Comparison of ENCODE assay signal across 9 mouse cellular contexts in the genomic region with DNA sequence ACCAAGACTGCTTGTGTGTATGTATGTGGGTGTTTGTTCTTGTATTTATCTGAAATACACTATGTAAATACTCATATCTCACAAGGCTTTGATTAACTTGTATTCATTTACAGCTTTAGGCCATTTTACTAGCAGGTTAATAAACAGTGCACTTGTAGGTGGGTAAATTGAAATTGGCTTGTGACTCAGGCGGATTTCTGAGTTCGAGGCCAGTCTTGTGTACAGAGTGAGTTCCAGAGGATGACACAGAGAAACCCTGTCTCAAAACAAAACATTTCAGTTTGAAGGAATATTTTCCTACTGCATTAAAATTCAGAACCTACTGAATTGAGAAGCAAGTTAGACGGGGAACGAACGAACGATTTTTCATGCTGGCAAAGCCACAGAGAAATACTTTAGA. TPM values are rescaled to one million over a fixed set of nuclear protein-coding genes. Genes with fewer than 3 reads are reported as not detected.
DNase-seq lines count a peak whose midpoint lies in the region; ATAC-seq lines count a peak whose summit lies in the region.
"Had no signal": no experiment of that assay in that cellular context is flagged by ENCODE, and none has a peak within 500 bp of the region (broad histone marks: within the 10 kb centered on the region; RNA-seq: fewer than 3 reads in every experiment).

No protein-coding gene starts in this region.

- DNase-seq in heart, adult 18-20 months: no peak
- no peak for DNase-seq in spleen, postnatal 10 days (ENCODE audit: low spot score in 2 of 2)

- ATAC-seq in heart, embryonic 16.5 days (replicated peaks; ENCODE audit: extremely low read depth, insufficient read depth, low FRiP score): no peak
- no peak for ATAC-seq in embryonic facial prominence, embryonic 12.5 days (ENCODE audit: insufficient number of reproducible peaks, insufficient read depth, low FRiP score, low TSS enrichment)
- no peak for ATAC-seq in intestine, embryonic 15.5 days
- no peak for ATAC-seq in midbrain, embryonic 16.5 days
- no peak for ATAC-seq in activated CD4-positive, CD25-positive, alpha-beta regulatory T cell, adult 4 months
- no peak for ATAC-seq in inflammation-experienced regulatory T-cells, adult 6 months
- ATAC-seq: CD4-positive, CD25-positive, alpha-beta regulatory T cell, adult 4 months had no signal

- H3K4me1 ChIP-seq in heart, embryonic 16.5 days (ENCODE audit: control insufficient read depth, insufficient read depth, low read length): peaks cover 25% of the 10 kb centered on the region
- peaks cover 14% of the 10 kb centered on the region for H3K4me1 ChIP-seq in embryonic facial prominence, embryonic 12.5 days
- peaks cover 11% of the 10 kb centered on the region; the same call in 1 of the 2 replicates for H3K4me1 ChIP-seq in intestine, embryonic 15.5 days (replicated peaks)
- peaks cover 27% of the 10 kb centered on the region for H3K4me1 ChIP-seq in midbrain, embryonic 16.5 days (ENCODE audit: control insufficient read depth, insufficient read depth, low read length)

- H3K27ac ChIP-seq in heart, embryonic 16.5 days (ENCODE audit: low read length): no peak overlapping the region
- no peak overlapping the region for H3K27ac ChIP-seq in embryonic facial prominence, embryonic 12.5 days
- no peak overlapping the region for H3K27ac ChIP-seq in intestine, embryonic 15.5 days
- H3K27ac ChIP-seq in midbrain, embryonic 16.5 days (ENCODE audit: low read length): no peak overlapping the region

- H3K9me3 ChIP-seq in heart, embryonic 16.5 days (replicated peaks; ENCODE audit: control insufficient read depth, low read length): 0 out of 2 replicates have a peak, but pooled peaks cover 2% of the 10 kb centered on the region
- no peaks in the 10 kb centered on the region for H3K9me3 ChIP-seq in embryonic facial prominence, embryonic 12.5 days
- no peaks in the 10 kb centered on the region for H3K9me3 ChIP-seq in intestine, embryonic 15.5 days
- no peaks in the 10 kb centered on the region for H3K9me3 ChIP-seq in midbrain, embryonic 16.5 days (replicated peaks; ENCODE audit: control insufficient read depth, low read length, poor library complexity, severe bottlenecking)

- no peaks in the 10 kb centered on the region for H3K36me3 ChIP-seq in heart, embryonic 16.5 days (ENCODE audit: control insufficient read depth, insufficient read depth)
- peaks cover 3% of the 10 kb centered on the region; the same call in 1 of the 2 replicates for H3K36me3 ChIP-seq in embryonic facial prominence, embryonic 12.5 days
- no peaks in the 10 kb centered on the region for H3K36me3 ChIP-seq in intestine, embryonic 15.5 days
- no peaks in the 10 kb centered on the region for H3K36me3 ChIP-seq in midbrain, embryonic 16.5 days (ENCODE audit: control insufficient read depth, insufficient read depth, low read length)

- H3K4me2 ChIP-seq in heart, embryonic 16.5 days (ENCODE audit: low read depth, low read length): peak overlapping the region; percentile 63
- H3K4me2 ChIP-seq in embryonic facial prominence, embryonic 12.5 days (replicated peaks): peak overlapping the region; percentile 53
- peak overlapping the region; percentile 61 for H3K4me2 ChIP-seq in intestine, embryonic 15.5 days (replicated peaks)
- H3K4me2 ChIP-seq in midbrain, embryonic 16.5 days (ENCODE audit: low read length): peak overlapping the region; percentile 52

- peak overlapping the region; percentile 20; the same call in 1 of the 2 replicates for H3K9ac ChIP-seq in heart, embryonic 16.5 days (ENCODE audit: low read length)
- no peak overlapping the region for H3K9ac ChIP-seq in embryonic facial prominence, embryonic 12.5 days
- no peak overlapping the region for H3K9ac ChIP-seq in intestine, embryonic 15.5 days
- H3K9ac ChIP-seq in midbrain, embryonic 16.5 days (ENCODE audit: low read depth, low read length): no peak overlapping the region

- no peaks in the 10 kb centered on the region for H3K27me3 ChIP-seq in heart, embryonic 16.5 days (ENCODE audit: control insufficient read depth, insufficient read depth, low read length)
- H3K27me3 ChIP-seq in embryonic facial prominence, embryonic 12.5 days: no peaks in the 10 kb centered on the region
- no peaks in the 10 kb centered on the region for H3K27me3 ChIP-seq in intestine, embryonic 15.5 days (replicated peaks)
- H3K27me3 ChIP-seq in midbrain, embryonic 16.5 days (ENCODE audit: control insufficient read depth, insufficient read depth, low read depth, low read length): no peaks in the 10 kb centered on the region

- 63% methylated on average over 6 of the region's 6 CpGs for WGBS in heart, embryonic 16.5 days
- 70% methylated on average over 6 of the region's 6 CpGs for WGBS in embryonic facial prominence, embryonic 12.5 days
- whole genome bisulfite sequencing in intestine, embryonic 15.5 days: 65% methylated on average over 6 of the region's 6 CpGs
- WGBS in midbrain, embryonic 16.5 days: 66% methylated on average over 6 of the region's 6 CpGs

- no peak overlapping the region for H3K4me3 ChIP-seq in heart, embryonic 16.5 days (ENCODE audit: low read length)
- H3K4me3 ChIP-seq in embryonic facial prominence, embryonic 12.5 days: peak overlapping the region; percentile 25; the same call in 1 of the 2 replicates
- no peak overlapping the region for H3K4me3 ChIP-seq in intestine, embryonic 15.5 days (replicated peaks)
- peak overlapping the region; percentile 16; the same call in 1 of the 2 replicates for H3K4me3 ChIP-seq in midbrain, embryonic 16.5 days (ENCODE audit: low read depth, low read length)

RNA-seq across cellular contexts. Expression of gene Pum2, which starts 2.4 kb away (rescaled TPM):
- 26.2 and 27.9 TPM in 2 replicates for polyA plus RNA-seq in heart, embryonic 16.5 days (2015; fragmentation: Nextera tagmentation; extraction: Ambion mirVana)
- total RNA-seq in heart, adult 18-20 months (2021): 100 to 1,000 TPM; 141 to 144 TPM
- 60.8 and 63.3 TPM in 2 replicates for polyA plus RNA-seq in embryonic facial prominence, embryonic 12.5 days (2016; fragmentation: Nextera tagmentation; extraction: Ambion mirVana)
- 37.7 and 43.5 TPM in 2 replicates for polyA plus RNA-seq in intestine, embryonic 15.5 days (2015; fragmentation: Nextera tagmentation; extraction: Ambion mirVana)
- polyA plus RNA-seq in midbrain, embryonic 16.5 days (2015; fragmentation: Nextera tagmentation; extraction: Ambion mirVana): 48.9 and 55.1 TPM in 2 replicates
- 10 to 100 TPM; 55.7 to 63.1 TPM for polyA plus RNA-seq in activated CD4-positive, CD25-positive, alpha-beta regulatory T cell, adult 4 months (2017; shearing (Covaris generic))
- 10 to 100 TPM; 60.6 to 67.0 (median 65.5) TPM for polyA plus RNA-seq in inflammation-experienced regulatory T-cells, adult 6 months (2017; shearing (Covaris generic))

Comparison
In these comparisons a context has a peak if more than half of its experiments do, and no peak if none do; other contexts are left out.
1. H3K4me3 ChIP-seq: peak in embryonic facial prominence, embryonic 12.5 days (single experiment) and midbrain, embryonic 16.5 days (single experiment); none in heart, embryonic 16.5 days (single experiment) and intestine, embryonic 15.5 days (single experiment).
2. Peak in every context shown above with its lines, with median percentiles within 50 percentile points of each other: H3K4me2 ChIP-seq.